Mouse (Mus musculus) midbrain, embryonic 13.5 days (tissue): ENCODE data around the gene Olfr885. TPM values are rescaled to one million over a fixed set of nuclear protein-coding genes. Genes with fewer than 3 reads are reported as not detected.

Source experiments
- ATAC-seq: fragments of 200-750 bp; cut with Nextera tagmentation; 2 replicates; pipeline ENCODE4 v1.8.0; 2017; ENCODE audit warnings: mild to moderate bottlenecking, moderate TSS enrichment, moderate library complexity
- H3K27ac ChIP-seq: fragments of 300-500 bp; sonication (generic); 2 replicates; pipeline ENCODE4 v1.5.1; 2015; ENCODE audit warnings: inconsistent platforms, mild to moderate bottlenecking, moderate library complexity
- H3K27me3 ChIP-seq: fragments of 300-500 bp; sonication (generic); 2 replicates; pipeline ENCODE4 v1.6.1; 2015; ENCODE audit warnings: mild to moderate bottlenecking, inconsistent platforms
- H3K36me3 ChIP-seq: fragments of 300-500 bp; sonication (generic); 2 replicates; pipeline ENCODE4 v1.6.1; 2015; ENCODE audit warnings: mild to moderate bottlenecking, inconsistent platforms
- H3K4me1 ChIP-seq: fragments of 300-500 bp; sonication (generic); replicated peaks from 2 replicates; pipeline ENCODE4 v1.6.1; 2015; ENCODE audit warnings: inconsistent platforms
- H3K4me2 ChIP-seq: fragments of 300-500 bp; sonication (generic); replicated peaks from 2 replicates; pipeline ENCODE4 v1.6.1; 2015; ENCODE audit warnings: moderate library complexity, mild to moderate bottlenecking, inconsistent platforms
- H3K4me3 ChIP-seq: fragments of 300-500 bp; sonication (generic); replicated peaks from 2 replicates; pipeline ENCODE4 v1.5.1; 2015; ENCODE audit warnings: mild to moderate bottlenecking, inconsistent platforms
- H3K9ac ChIP-seq: fragments of 300-500 bp; sonication (generic); replicated peaks from 2 replicates; pipeline ENCODE4 v1.6.1; 2015; ENCODE audit warnings: mild to moderate bottlenecking, inconsistent platforms
- H3K9me3 ChIP-seq: fragments of 300-500 bp; sonication (generic); 2 replicates; pipeline ENCODE4 v1.6.1; 2016; ENCODE audit warnings: mild to moderate bottlenecking, inconsistent platforms
- WGBS: fragments of 180-500 bp; shearing (Covaris S2); methylation state at CpG from one replicate; pipeline ENCODE4 v1.1.7; 2015; 5-methylcytosine and 5-hydroxymethylcytosine counted together
- polyA plus RNA-seq: library from polyadenylated mRNA; unstranded; fragments of >200 nt; fragmentation: Nextera tagmentation; extraction: Ambion mirVana; gene quantifications from 2 replicates; pipeline ENCODE4 v1.2.1, GENCODE M21; 2015

The Olfr885 gene
- not detected in 2 replicates for polyA plus RNA-seq

DNA sequence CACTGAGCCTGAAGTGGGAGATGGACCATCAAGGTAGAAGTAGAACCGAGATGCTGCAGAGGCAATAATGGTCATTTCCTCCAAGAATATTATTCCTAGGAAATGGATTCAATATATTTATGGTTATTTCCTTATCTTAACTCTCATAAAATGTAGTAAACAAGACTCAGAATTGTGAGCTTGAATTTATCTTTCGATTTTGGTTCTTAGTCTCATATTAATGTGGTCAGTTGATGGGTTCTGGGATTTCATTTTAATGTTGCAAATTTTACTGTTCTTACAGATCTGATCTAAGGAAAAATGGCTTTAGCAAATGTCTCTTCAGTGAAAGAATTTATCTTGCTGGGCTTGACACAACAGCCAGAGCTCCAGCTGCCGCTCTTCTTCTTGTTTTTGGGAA lies at the start of gene Olfr885:
Olfr885 (plus strand) TSS at position 301 of the 400 bp plus-strand sequence.
- H3K4me3 ChIP-seq, result no peak within 1 kb of the TSS
- H3K9me3 ChIP-seq, result no peaks in the 10 kb centered on the region
- H3K27me3 ChIP-seq, result no peaks in the 10 kb centered on the region
- no peaks in the 10 kb centered on the region for H3K4me1 ChIP-seq
- no peak for ATAC-seq
- no peak within 1 kb of the TSS for H3K9ac ChIP-seq
- H3K27ac ChIP-seq, result no peak within 1 kb of the TSS
- WGBS, result over 99% methylated on average over 3 of the region's 3 CpGs
- no peak within 1 kb of the TSS for H3K4me2 ChIP-seq
- H3K36me3 ChIP-seq, result no peaks in the 10 kb centered on the region

DNA sequence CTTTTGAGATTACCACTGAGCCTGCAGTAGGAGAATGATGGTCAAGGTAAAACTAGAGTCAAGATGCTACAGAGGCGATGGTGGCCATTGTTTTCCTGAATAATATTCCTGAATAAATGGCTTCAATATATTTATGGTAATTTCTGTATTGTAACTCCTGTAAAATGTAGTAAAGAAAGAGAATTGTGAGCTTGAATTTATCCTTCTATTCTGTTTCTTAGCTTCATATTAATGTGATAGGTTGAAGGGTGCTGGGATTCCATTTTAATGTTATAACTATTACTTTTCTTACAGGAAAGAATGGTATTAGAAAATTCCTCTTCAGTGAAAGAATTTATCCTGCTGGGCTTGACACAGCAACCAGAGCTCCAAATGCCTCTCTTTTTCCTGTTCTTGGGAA lies 35.6 kb upstream of the Olfr885 start, which contains the start of gene Olfr883:
Olfr883 (plus strand) TSS at position 301 of the 400 bp plus-strand sequence.
- 91% methylated on average over 1 of the region's 1 CpGs for WGBS
- Histone ChIP-seq H3K9me3 (no peaks in the 10 kb centered on the region), H3K36me3 (no peaks in the 10 kb centered on the region), H3K9ac (no peak within 1 kb of the TSS), H3K4me3 (no peak within 1 kb of the TSS), H3K4me1 (no peaks in the 10 kb centered on the region), H3K27ac (no peak within 1 kb of the TSS), H3K4me2 (no peak within 1 kb of the TSS), H3K27me3 (no peaks in the 10 kb centered on the region)
- no peak for ATAC-seq

DNA sequence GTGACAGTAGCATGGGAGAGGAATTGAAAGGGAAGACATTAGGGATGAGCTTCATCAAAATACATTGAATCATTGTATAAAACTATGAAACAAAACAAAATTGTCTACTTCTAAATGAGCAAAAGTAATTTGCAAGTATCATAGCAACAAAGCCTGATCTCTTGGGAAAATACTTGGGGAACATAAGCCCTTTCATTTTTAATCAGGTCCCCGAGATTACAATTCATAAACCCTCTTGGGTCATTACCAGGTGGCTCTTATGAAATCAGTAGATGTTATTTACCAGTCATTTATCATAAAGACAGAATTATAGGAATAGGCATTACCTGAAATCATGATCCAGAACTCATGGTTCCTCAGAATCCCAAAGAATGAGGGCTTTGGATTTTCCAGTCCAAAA lies 14.9 kb upstream of the Olfr885 start, which contains the start of gene Olfr884:
Olfr884 (plus strand) TSS at position 301 of the 400 bp plus-strand sequence.
- WGBS, result 65% methylated on average over 1 of the region's 1 CpGs

DNA sequence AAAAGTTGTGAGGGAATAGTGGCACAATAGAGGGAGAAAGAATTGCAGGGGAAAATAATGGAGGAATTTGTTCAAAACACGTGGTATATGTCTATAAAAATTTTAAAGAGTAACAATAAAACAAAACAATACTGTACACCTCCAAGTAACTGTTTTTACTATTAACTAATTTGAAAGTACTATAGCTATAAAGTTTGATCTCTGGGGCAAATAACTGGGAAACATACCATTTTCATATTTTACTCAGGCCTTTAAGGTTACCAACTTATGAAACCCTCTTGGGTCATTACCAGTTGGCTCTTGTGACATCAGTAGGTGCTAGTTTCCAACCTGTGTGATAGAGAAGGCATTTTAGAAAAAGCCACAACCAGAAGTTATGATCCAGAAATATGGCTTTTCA lies 22.6 kb downstream of the Olfr885 start, which contains the start of gene Olfr887:
Olfr887 (plus strand) TSS at position 301 of the 400 bp plus-strand sequence.
- ATAC-seq, result no peak
- H3K27ac ChIP-seq, result no peak within 1 kb of the TSS
- 76% methylated on average over 1 of the region's 1 CpGs for WGBS
- no peaks in the 10 kb centered on the region for H3K27me3 ChIP-seq
- H3K9me3 ChIP-seq, result no peaks in the 10 kb centered on the region
- H3K9ac ChIP-seq, result no peak within 1 kb of the TSS
- no peak within 1 kb of the TSS for H3K4me2 ChIP-seq
- no peaks in the 10 kb centered on the region for H3K4me1 ChIP-seq
- no peaks in the 10 kb centered on the region for H3K36me3 ChIP-seq
- H3K4me3 ChIP-seq, result no peak within 1 kb of the TSS

More for the DNA sequence above, 14.9 kb upstream of the Olfr885 start, which contains the start of gene Olfr884:
- Histone ChIP-seq H3K9me3 (no peaks in the 10 kb centered on the region), H3K4me3 (no peak within 1 kb of the TSS), H3K4me1 (no peaks in the 10 kb centered on the region), H3K27ac (no peak within 1 kb of the TSS), H3K4me2 (no peak within 1 kb of the TSS), H3K27me3 (no peaks in the 10 kb centered on the region), H3K9ac (no peak within 1 kb of the TSS), H3K36me3 (no peaks in the 10 kb centered on the region)
- ATAC-seq, result no peak

DNA sequence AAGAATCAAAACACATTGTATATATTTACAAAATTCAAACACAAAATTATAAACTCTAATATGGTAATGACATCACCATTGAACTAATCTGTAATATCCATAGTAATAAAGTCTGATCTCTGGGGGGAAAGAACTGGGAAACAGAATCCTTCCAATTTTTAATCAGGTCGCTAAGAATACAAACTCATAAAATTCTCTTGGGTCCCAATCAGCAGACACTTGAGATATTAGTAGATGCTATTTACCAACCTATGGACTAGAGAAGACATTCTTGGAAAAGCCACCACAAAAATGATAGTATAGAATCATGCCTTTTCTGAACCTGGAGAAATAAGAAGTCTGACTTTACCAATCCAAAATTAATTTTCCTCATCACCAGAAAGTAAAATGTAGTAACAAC lies 46.7 kb downstream of the Olfr885 start, which contains the start of gene Olfr888:
Olfr888 (plus strand) TSS at position 301 of the 400 bp plus-strand sequence.
- no peaks in the 10 kb centered on the region for H3K9me3 ChIP-seq
- no peaks in the 10 kb centered on the region for H3K4me1 ChIP-seq
- WGBS, result 91% methylated on average over 1 of the region's 1 CpGs
- no peak within 1 kb of the TSS for H3K9ac ChIP-seq
- H3K4me3 ChIP-seq, result no peak within 1 kb of the TSS
- no peak for ATAC-seq
- H3K4me2 ChIP-seq, result no peak within 1 kb of the TSS
- H3K36me3 ChIP-seq, result no peaks in the 10 kb centered on the region
- no peak within 1 kb of the TSS for H3K27ac ChIP-seq
- no peaks in the 10 kb centered on the region for H3K27me3 ChIP-seq

Other genes starting within 250 kb of the Olfr885 start
- not detected in 2 replicates for gene Olfr877, start 207.1 kb upstream of the Olfr885 start, polyA plus RNA-seq
- not detected in 2 replicates for gene Olfr145, start 164.6 kb upstream of the Olfr885 start, polyA plus RNA-seq
- gene Olfr878, start 143.5 kb upstream of the Olfr885 start, polyA plus RNA-seq, result not detected in 2 replicates
- gene Olfr881, start 69.5 kb upstream of the Olfr885 start, polyA plus RNA-seq, result not detected in 2 replicates
- gene Olfr883, start 35.5 kb upstream of the Olfr885 start, polyA plus RNA-seq, result not detected in 2 replicates
- gene Olfr884, start 14.8 kb upstream of the Olfr885 start, polyA plus RNA-seq, result not detected in 2 replicates
- gene Olfr887, start 22.8 kb downstream of the Olfr885 start, polyA plus RNA-seq, result not detected in 2 replicates
- gene Olfr888, start 46.8 kb downstream of the Olfr885 start, polyA plus RNA-seq, result not detected in 2 replicates
- 0.06 and 0.07 TPM in 2 replicates for gene Olfr889, start 53.9 kb downstream of the Olfr885 start, polyA plus RNA-seq
- not detected in 2 replicates for gene Olfr890, start 81.2 kb downstream of the Olfr885 start, polyA plus RNA-seq
- gene Olfr891, start 119.5 kb downstream of the Olfr885 start, polyA plus RNA-seq, result not detected in 2 replicates
- gene Olfr893, start 147.0 kb downstream of the Olfr885 start, polyA plus RNA-seq, result not detected in 2 replicates
- gene Olfr894, start 156.7 kb downstream of the Olfr885 start, polyA plus RNA-seq, result not detected in 2 replicates
- gene Olfr143, start 191.5 kb downstream of the Olfr885 start, polyA plus RNA-seq, result not detected in 2 replicates
- not detected in 2 replicates for gene Olfr895, start 206.5 kb downstream of the Olfr885 start, polyA plus RNA-seq
- gene Olfr896-ps1, start 229.8 kb downstream of the Olfr885 start, polyA plus RNA-seq, result not detected in 2 replicates